Mouse (Mus musculus): ENCODE measurements around the gene Nbeal2.

DNA sequence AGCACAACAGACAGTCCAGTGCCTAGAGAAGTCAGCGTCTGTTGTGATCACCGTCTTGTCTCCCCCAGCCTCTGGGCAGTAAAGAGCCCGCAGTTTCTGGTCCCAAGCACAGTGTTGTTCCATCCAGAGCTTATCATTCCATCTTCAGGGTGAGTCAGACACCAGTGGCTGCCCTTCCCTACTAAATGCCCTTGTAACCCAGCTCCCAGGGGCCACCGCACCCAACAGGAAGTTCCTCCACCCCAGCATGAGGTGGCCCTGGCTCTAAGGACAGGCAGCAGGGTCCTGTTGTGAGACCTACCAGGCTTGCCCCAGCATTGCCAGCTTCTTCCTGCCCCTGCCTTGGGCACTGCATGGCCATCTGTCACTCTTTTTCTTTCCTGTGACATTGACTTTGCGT is 31.6 kb upstream of the Nbeal2 start:
- no peak for TF ChIP-seq ZC3H11A (IDR thresholded peaks at IDR 0.05; ENCODE audit: borderline replicate concordance, low read depth, low read length)
- TF ChIP-seq ZNF384 (IDR thresholded peaks at IDR 0.05; ENCODE audit: low read depth, low read length) = no peak
- no peak for TF ChIP-seq HCFC1 (IDR thresholded peaks at IDR 0.05; ENCODE audit: borderline replicate concordance, insufficient read depth, low read length)
- no peak for TF ChIP-seq MAFK (IDR thresholded peaks at IDR 0.05; ENCODE audit: insufficient read depth, low read depth, low read length)

Measured in ES-E14 (cell line).